Mouse (Mus musculus) midbrain, embryonic 14.5 days (tissue): ENCODE results near the gene Ldha. TPM values are rescaled to one million over a fixed set of nuclear protein-coding genes. Genes with fewer than 3 reads are reported as not detected.

ENCODE experiments used
- ATAC-seq: fragments of 200-750 bp; cut with Nextera tagmentation; 2 replicates; pipeline ENCODE4 v1.8.0; 2017; ENCODE audit warnings: moderate number of reproducible peaks, moderate library complexity; ENCODE audit not compliant: low FRiP score, low TSS enrichment
- DNase-seq: peaks from one replicate; pipeline ENCODE4 v3.0.0-alpha.2; 2015
- H3K27ac ChIP-seq: fragments of 300-500 bp; sonication (generic); replicated peaks from 2 replicates; pipeline ENCODE4 v1.5.1; 2014; ENCODE audit warnings: mild to moderate bottlenecking, low read depth, low read length, moderate library complexity
- H3K27me3 ChIP-seq: fragments of 300-500 bp; sonication (generic); 2 replicates; pipeline ENCODE4 v1.6.1; 2014; ENCODE audit warnings: low read length, control low read depth, mixed read lengths; ENCODE audit not compliant: control insufficient read depth, insufficient read depth
- H3K36me3 ChIP-seq: fragments of 300-500 bp; sonication (generic); 2 replicates; pipeline ENCODE4 v1.6.1; 2014; ENCODE audit warnings: low read length, control low read depth; ENCODE audit not compliant: control insufficient read depth, insufficient read depth
- H3K4me1 ChIP-seq: fragments of 300-500 bp; sonication (generic); 2 replicates; pipeline ENCODE4 v1.6.1; 2014; ENCODE audit warnings: mild to moderate bottlenecking, antibody characterized with exemption, low read length, control low read depth; ENCODE audit not compliant: control insufficient read depth, insufficient read depth
- H3K4me2 ChIP-seq: fragments of 300-500 bp; sonication (generic); 2 replicates; pipeline ENCODE4 v1.6.1; 2014; ENCODE audit warnings: mild to moderate bottlenecking, low read length, moderate library complexity
- H3K4me3 ChIP-seq: fragments of 300-500 bp; sonication (generic); replicated peaks from 2 replicates; pipeline ENCODE4 v1.5.1; 2014; ENCODE audit warnings: low read depth, low read length
- H3K9ac ChIP-seq: fragments of 300-500 bp; sonication (generic); replicated peaks from 2 replicates; pipeline ENCODE4 v1.6.1; 2014; ENCODE audit warnings: mild to moderate bottlenecking, low read length, moderate library complexity
- H3K9me3 ChIP-seq: fragments of 300-500 bp; sonication (generic); 2 replicates; pipeline ENCODE4 v1.6.1; 2016; ENCODE audit warnings: low read length, control low read depth, mixed read lengths; ENCODE audit not compliant: control insufficient read depth
- WGBS: fragments of 180-500 bp; shearing (Covaris S2); extraction: QIAGEN DNeasy Blood & Tissue Kit; methylation state at CpG from one replicate; pipeline ENCODE4 v1.1.7; 2014; 5-methylcytosine and 5-hydroxymethylcytosine counted together
- polyA plus RNA-seq: library from polyadenylated mRNA; unstranded; fragments of >200 nt; fragmentation: Nextera tagmentation; extraction: Ambion mirVana; gene quantifications from 2 replicates; pipeline ENCODE4 v1.2.1, GENCODE M21; 2014

The Ldha gene
- polyA plus RNA-seq, 1 experiment from 2014 or later, result 442 TPM

DNA sequence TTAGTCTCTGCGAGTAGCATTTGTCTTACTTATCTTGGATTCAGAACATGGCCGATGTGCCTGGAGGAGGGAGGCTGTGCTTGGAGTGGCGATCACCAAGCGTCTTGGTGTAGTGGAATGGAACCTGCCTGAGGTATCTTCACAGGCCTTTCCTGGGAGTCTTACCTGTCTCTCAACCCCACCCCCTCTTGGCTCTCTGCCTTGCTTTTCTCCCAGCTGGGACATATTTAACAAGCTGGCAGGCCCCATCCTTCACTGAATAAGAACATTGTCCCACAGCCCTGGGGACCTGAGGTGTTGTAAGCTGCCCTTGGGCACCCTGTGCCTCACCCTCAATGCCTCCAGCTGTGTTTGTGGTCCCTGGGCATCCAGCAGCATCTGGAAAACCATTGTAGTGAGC lies 2.3 kb downstream of the Ldha start:
- ATAC-seq (no peak), DNase-seq (no peak)
- H3K4me1 ChIP-seq, result peaks cover 20% of the 10 kb centered on the region; the same call in 1 of the 2 replicates
- H3K4me3 ChIP-seq, result no peak overlapping the region
- H3K9ac ChIP-seq, result no peak overlapping the region
- no peak overlapping the region for H3K27ac ChIP-seq
- 92% methylated on average over 4 of the region's 4 CpGs for WGBS
- 0 out of 2 replicates have a peak, but pooled peaks cover 3% of the 10 kb centered on the region for H3K36me3 ChIP-seq
- no peaks in the 10 kb centered on the region for H3K9me3 ChIP-seq
- no peaks in the 10 kb centered on the region for H3K27me3 ChIP-seq
- no peak overlapping the region for H3K4me2 ChIP-seq

DNA sequence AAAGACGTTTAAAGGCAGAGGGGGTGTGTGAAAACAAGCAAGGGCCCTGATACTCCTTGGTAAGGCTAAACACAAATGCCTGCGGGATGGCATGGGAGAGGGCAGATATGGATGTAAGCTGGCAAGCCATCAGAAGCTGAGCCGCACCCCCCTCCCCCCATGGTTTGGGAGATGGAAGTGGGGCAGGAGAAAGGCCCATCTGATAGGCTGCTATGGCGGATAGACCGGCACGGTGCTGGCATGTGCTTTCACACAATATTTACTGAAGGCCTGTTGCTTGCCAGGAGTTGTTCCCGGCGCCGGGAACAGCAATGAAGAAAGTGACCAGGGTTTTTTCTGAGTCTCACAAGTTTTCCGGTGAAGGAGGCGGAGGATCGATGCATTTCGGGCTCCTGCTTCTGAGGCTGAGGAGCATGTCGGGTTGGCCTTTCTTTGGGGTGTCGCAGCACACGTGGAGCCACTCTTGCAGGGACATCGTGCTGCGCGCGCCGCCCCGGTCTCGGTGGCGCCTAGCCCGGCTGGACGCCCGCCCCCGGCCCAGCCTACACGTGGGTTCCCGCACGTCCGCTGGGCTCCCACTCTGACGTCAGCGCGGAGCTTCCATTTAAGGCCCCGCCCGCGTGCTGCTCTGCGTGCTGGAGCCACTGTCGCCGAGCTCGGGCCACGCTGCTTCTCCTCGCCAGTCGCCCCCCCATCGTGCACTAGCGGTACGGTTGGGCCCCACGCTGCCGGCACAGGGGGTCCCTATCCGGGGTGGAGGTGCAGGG lies 4.1 kb downstream of the Ldha start:
- peak overlapping the region; percentile 79 for H3K4me3 ChIP-seq
- no peaks in the 10 kb centered on the region for H3K27me3 ChIP-seq
- peak; percentile 90 for ATAC-seq
- peak overlapping the region; percentile 99 for H3K4me2 ChIP-seq
- under 1% methylated on average over 51 of the region's 51 CpGs for WGBS
- peak overlapping the region; percentile 88 for H3K9ac ChIP-seq
- H3K27ac ChIP-seq, result peak overlapping the region; percentile 78
- H3K36me3 ChIP-seq, result peaks cover 16% of the 10 kb centered on the region
- no peaks in the 10 kb centered on the region for H3K9me3 ChIP-seq
- DNase-seq, result peak; percentile 95
- H3K4me1 ChIP-seq, result 0 out of 2 replicates have a peak, but pooled peaks cover 11% of the 10 kb centered on the region

DNA sequence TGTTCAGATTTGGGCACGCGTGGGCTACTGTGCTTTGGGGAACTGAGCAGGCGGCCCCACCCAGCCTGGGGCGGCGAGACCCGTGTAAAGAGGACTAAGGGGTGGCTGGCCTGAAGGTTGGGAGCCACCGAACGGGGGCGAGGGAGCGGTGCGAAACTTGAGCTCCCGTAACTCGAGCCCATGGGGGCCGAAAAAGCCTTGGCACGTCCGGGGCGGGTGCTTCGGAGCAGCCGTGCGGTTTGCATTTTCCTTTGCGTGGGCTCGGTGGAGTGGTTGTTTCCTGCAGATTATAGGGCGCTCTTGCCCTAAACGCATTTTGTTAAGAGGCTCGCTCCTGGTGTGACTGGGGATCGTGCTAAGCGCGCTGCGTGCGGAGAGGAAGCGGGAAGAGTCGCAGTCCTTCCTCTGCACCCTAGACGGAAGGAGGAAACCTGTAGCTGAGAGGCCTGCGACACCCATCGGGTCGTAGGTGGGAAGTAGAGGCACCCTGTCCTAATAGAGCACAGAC lies 4.8 kb downstream of the Ldha start:
- under 1% methylated on average over 36 of the region's 36 CpGs for WGBS
- H3K9me3 ChIP-seq, result no peaks in the 10 kb centered on the region
- ATAC-seq (peak; percentile 47), DNase-seq (peak; percentile 62)
- H3K36me3 ChIP-seq, result peaks cover 18% of the 10 kb centered on the region
- peak overlapping the region; percentile 78 for H3K27ac ChIP-seq
- peak overlapping the region; percentile 79 for H3K4me3 ChIP-seq
- no peaks in the 10 kb centered on the region for H3K27me3 ChIP-seq
- peak overlapping the region; percentile 99 for H3K4me2 ChIP-seq
- H3K4me1 ChIP-seq, result 0 out of 2 replicates have a peak, but pooled peaks cover 11% of the 10 kb centered on the region
- H3K9ac ChIP-seq, result peak overlapping the region; percentile 88

DNA sequence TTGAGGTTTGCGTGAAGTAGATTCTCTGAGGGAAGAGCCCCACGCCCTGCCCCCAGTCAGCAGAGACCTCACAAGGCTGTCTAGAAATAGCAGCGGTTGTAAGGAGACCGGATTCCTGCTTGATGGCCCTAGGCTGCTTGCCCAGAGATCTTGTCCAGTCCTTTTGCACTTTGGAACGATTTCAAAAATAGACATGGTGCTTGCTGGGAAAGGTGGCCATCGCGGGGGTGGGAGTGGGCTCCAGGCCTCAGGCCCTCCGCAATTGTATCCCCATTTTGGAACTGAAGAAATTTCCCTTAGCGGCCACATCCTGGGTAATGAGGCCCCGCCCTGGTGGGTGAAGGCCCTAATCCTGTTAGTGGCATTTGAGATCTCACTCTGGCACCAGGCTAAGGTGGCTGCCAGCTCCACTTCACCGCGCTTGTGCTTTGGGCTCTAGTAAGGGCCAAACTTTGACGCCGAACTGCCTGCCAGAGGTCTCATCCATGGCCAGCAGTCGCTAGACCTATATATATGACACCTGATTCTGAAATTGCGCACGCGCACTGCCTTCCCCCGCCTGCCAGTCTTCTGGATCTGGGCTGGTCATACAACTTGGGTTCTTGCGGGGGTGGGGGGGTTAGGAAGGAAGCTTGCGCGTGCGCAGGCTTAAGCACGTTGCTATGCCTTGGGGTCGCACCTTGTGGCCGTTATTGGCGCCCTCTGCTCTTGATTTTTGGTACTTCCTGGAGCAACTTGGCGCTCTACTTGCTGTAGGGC lies 5.4 kb downstream of the Ldha start:
- peaks cover 24% of the 10 kb centered on the region for H3K36me3 ChIP-seq
- ATAC-seq (peak; percentile 47; the same call in 1 of the 2 replicates), DNase-seq (peak; percentile 84)
- no peaks in the 10 kb centered on the region for H3K9me3 ChIP-seq
- H3K27ac ChIP-seq, result peak overlapping the region; percentile 78
- peak overlapping the region; percentile 88 for H3K9ac ChIP-seq
- H3K27me3 ChIP-seq, result no peaks in the 10 kb centered on the region
- peak overlapping the region; percentile 99 for H3K4me2 ChIP-seq
- under 1% methylated on average over 28 of the region's 28 CpGs for WGBS
- 0 out of 2 replicates have a peak, but pooled peaks cover 11% of the 10 kb centered on the region for H3K4me1 ChIP-seq
- H3K4me3 ChIP-seq, result peak overlapping the region; percentile 79

DNA sequence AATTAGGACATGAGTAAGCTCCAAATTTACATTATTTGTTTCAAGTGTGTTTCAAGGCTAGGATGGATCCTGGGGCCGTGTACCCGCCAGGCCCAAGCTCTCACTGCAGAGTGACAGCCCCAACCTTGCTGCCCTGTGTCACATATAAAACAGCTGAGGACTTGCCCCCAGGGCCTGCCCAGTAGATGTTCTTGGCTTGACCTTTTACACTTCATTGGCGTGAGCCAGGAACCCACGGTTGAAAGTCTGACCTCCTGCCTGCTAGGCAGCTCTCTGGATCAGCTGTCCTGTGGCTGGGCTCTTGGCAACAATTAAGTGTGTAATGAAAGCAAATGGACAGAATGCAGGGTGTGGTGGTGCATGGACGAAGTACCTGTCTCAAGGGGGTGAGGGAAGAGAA lies 8.0 kb downstream of the Ldha start:
- H3K36me3 ChIP-seq, result peaks cover 40% of the 10 kb centered on the region
- no peaks in the 10 kb centered on the region for H3K27me3 ChIP-seq
- no peak overlapping the region for H3K9ac ChIP-seq
- ATAC-seq (no peak), DNase-seq (no peak)
- 0 out of 2 replicates have a peak, but pooled peaks cover 11% of the 10 kb centered on the region for H3K4me1 ChIP-seq
- H3K4me2 ChIP-seq, result no peak overlapping the region
- WGBS, result 74% methylated on average over 5 of the region's 5 CpGs
- H3K27ac ChIP-seq, result no peak overlapping the region
- no peaks in the 10 kb centered on the region for H3K9me3 ChIP-seq
- no peak overlapping the region for H3K4me3 ChIP-seq

GRCm38 (mm10) chr7:46851026-46851425 lies 9.8 kb downstream of the Ldha start:
- ATAC-seq (no peak), DNase-seq (no peak)
- Histone ChIP-seq H3K9me3 (no peaks in the 10 kb centered on the region), H3K36me3 (peaks cover 46% of the 10 kb centered on the region), H3K9ac (no peak overlapping the region), H3K4me3 (no peak overlapping the region), H3K4me2 (no peak overlapping the region), H3K27ac (no peak overlapping the region), H3K27me3 (no peaks in the 10 kb centered on the region), H3K4me1 (0 out of 2 replicates have a peak, but pooled peaks cover 11% of the 10 kb centered on the region)
- WGBS, result 48% methylated on average over 7 of the region's 7 CpGs

GRCm38 (mm10) chr7:46852666-46853065 lies 11.4 kb downstream of the Ldha start:
- peaks cover 46% of the 10 kb centered on the region for H3K36me3 ChIP-seq

DNA sequence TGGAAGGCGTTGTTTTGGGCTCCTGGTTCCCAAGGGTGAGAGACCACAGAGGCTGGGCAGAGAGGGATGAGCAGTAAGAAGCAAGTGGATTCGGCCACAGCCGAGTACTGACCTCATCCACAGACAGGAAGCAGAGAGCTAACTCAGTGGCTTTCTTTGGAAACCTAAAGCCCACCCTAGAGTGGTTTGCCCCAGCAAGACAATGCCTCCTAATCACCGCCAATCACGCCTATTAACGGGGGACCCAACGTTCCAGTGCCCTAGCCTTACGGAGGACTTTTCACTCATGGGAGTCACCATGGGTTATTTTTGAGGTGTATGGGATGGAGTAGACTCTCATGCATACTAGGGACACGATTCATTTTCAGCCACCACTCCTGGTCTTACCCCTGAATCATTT lies 12.1 kb downstream of the Ldha start:
- no peaks in the 10 kb centered on the region for H3K27me3 ChIP-seq
- DNase-seq (no peak), ATAC-seq (no peak)
- H3K9ac ChIP-seq, result no peak overlapping the region
- H3K4me2 ChIP-seq, result no peak overlapping the region
- H3K9me3 ChIP-seq, result no peaks in the 10 kb centered on the region
- WGBS, result 88% methylated on average over 9 of the region's 9 CpGs
- H3K36me3 ChIP-seq, result peaks cover 44% of the 10 kb centered on the region
- H3K4me3 ChIP-seq, result no peak overlapping the region
- no peak overlapping the region for H3K27ac ChIP-seq
- H3K4me1 ChIP-seq, result no peaks in the 10 kb centered on the region

More at GRCm38 (mm10) chr7:46852666-46853065, 11.4 kb downstream of the Ldha start:
- WGBS, result 88% methylated on average over 1 of the region's 1 CpGs
- H3K4me2 ChIP-seq, result no peak overlapping the region
- no peaks in the 10 kb centered on the region for H3K4me1 ChIP-seq
- ATAC-seq (no peak), DNase-seq (no peak)
- H3K27me3 ChIP-seq, result no peaks in the 10 kb centered on the region
- H3K9ac ChIP-seq, result no peak overlapping the region
- no peak overlapping the region for H3K4me3 ChIP-seq
- H3K9me3 ChIP-seq, result no peaks in the 10 kb centered on the region
- no peak overlapping the region for H3K27ac ChIP-seq
